Comparison of ENCODE assay signal across 9 mouse cellular contexts in the genomic region with DNA sequence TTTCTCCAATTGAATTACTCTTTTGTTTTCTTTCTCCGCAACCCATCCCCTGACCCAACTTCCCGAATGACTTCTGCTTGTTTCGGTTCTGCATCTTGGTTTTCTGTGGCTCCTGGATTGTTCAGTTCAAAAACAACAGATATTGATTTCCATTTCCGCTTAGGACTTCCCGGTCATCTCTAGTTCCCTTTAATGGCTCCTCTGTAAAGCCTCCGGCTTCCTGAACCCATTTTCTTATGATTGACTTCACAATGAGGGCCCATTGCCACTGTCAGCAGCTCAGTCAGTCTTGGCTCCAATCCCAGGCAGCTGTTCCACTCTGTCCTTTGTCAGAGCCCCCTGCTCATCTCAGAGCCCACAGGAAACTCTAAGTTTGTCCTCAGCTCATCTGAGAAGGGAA. TPM values are rescaled to one million over a fixed set of nuclear protein-coding genes. Genes with fewer than 3 reads are reported as not detected.
DNase-seq lines count a peak whose midpoint lies in the region; ATAC-seq lines count a peak whose summit lies in the region.
"Had no signal": no experiment of that assay in that cellular context is flagged by ENCODE, and none has a peak within 500 bp of the region (broad histone marks: within the 10 kb centered on the region; RNA-seq: fewer than 3 reads in every experiment).

No protein-coding gene starts in this region.

- H3K4me1 ChIP-seq in hindbrain, embryonic 14.5 days (replicated peaks; ENCODE audit: control insufficient read depth, insufficient read depth, low read length), result no peaks in the 10 kb centered on the region; the same call in 1 of the 2 replicates
- 0 out of 2 replicates have a peak, but pooled peaks cover 2% of the 10 kb centered on the region for H3K4me1 ChIP-seq in hindbrain, embryonic 11.5 days (replicated peaks; ENCODE audit: control insufficient read depth, insufficient read depth, low read length)
- 0 out of 2 replicates have a peak, but pooled peaks cover 2% of the 10 kb centered on the region for H3K4me1 ChIP-seq in intestine, embryonic 16.5 days (ENCODE audit: control insufficient read depth, insufficient read depth, low read length)
- H3K4me1 ChIP-seq: limb, embryonic 12.5 days had no signal

- no peak overlapping the region for H3K4me3 ChIP-seq in hindbrain, embryonic 14.5 days (replicated peaks; ENCODE audit: low read length)
- no peak overlapping the region for H3K4me3 ChIP-seq in hindbrain, embryonic 11.5 days (ENCODE audit: low read depth, low read length)
- no peak overlapping the region for H3K4me3 ChIP-seq in intestine, embryonic 16.5 days (ENCODE audit: low read length)
- H3K4me3 ChIP-seq: limb, embryonic 12.5 days had no signal

- no peak for ATAC-seq in hindbrain, embryonic 14.5 days (ENCODE audit: low FRiP score)
- ATAC-seq in hindbrain, embryonic 11.5 days (ENCODE audit: low FRiP score), result no peak
- peak; percentile 87 for ATAC-seq in granulocyte monocyte progenitor cell, adult 5-6 weeks (replicated peaks; ENCODE audit: poor library complexity, severe bottlenecking)
- no peak; the same call in 1 of the 2 replicates for ATAC-seq in intestine, embryonic 16.5 days

- peak; percentile 52 for DNase-seq in hindbrain, embryonic 14.5 days (ENCODE audit: low spot score)
- DNase-seq in hindbrain, embryonic 11.5 days (ENCODE audit: low spot score), result no peak
- DNase-seq in lung, postnatal 25 days (ENCODE audit: low spot score), result peak; percentile 53
- no peak for DNase-seq in urinary bladder, adult 2 months (ENCODE audit: low spot score)
- DNase-seq in ovary, adult 18-20 months (ENCODE audit: low spot score), result no peak
- DNase-seq in urinary bladder, postnatal 36 days (ENCODE audit: low spot score in 2 of 2), result no peak

- H3K27me3 ChIP-seq in hindbrain, embryonic 14.5 days (ENCODE audit: control insufficient read depth, insufficient read depth, low read length), result no peaks in the 10 kb centered on the region
- H3K27me3 ChIP-seq in hindbrain, embryonic 11.5 days (ENCODE audit: control insufficient read depth, insufficient read depth, low read length), result no peaks in the 10 kb centered on the region
- no peaks in the 10 kb centered on the region for H3K27me3 ChIP-seq in intestine, embryonic 16.5 days (replicated peaks; ENCODE audit: control insufficient read depth, insufficient read depth, low read length)
- H3K27me3 ChIP-seq: limb, embryonic 12.5 days had no signal

- no peaks in the 10 kb centered on the region for H3K36me3 ChIP-seq in hindbrain, embryonic 14.5 days (replicated peaks; ENCODE audit: control insufficient read depth, insufficient read depth)
- H3K36me3 ChIP-seq in hindbrain, embryonic 11.5 days (ENCODE audit: control insufficient read depth, insufficient read depth, low read length), result no peaks in the 10 kb centered on the region
- H3K36me3 ChIP-seq in intestine, embryonic 16.5 days (ENCODE audit: control insufficient read depth, insufficient read depth, low read length), result no peaks in the 10 kb centered on the region
- H3K36me3 ChIP-seq: limb, embryonic 12.5 days had no signal

- H3K9ac ChIP-seq in hindbrain, embryonic 14.5 days, result no peak overlapping the region
- no peak overlapping the region for H3K9ac ChIP-seq in hindbrain, embryonic 11.5 days (ENCODE audit: low read depth, low read length)
- H3K9ac ChIP-seq in intestine, embryonic 16.5 days (ENCODE audit: low read depth, low read length), result no peak overlapping the region
- H3K9ac ChIP-seq: limb, embryonic 12.5 days had no signal

- no peak overlapping the region for H3K4me2 ChIP-seq in hindbrain, embryonic 14.5 days (replicated peaks)
- no peak overlapping the region for H3K4me2 ChIP-seq in hindbrain, embryonic 11.5 days (replicated peaks; ENCODE audit: low read depth, low read length)
- no peak overlapping the region for H3K4me2 ChIP-seq in intestine, embryonic 16.5 days (ENCODE audit: low read depth, low read length)
- H3K4me2 ChIP-seq: limb, embryonic 12.5 days had no signal

- no peaks in the 10 kb centered on the region for H3K9me3 ChIP-seq in hindbrain, embryonic 14.5 days (ENCODE audit: control insufficient read depth, low read length)
- no peaks in the 10 kb centered on the region for H3K9me3 ChIP-seq in hindbrain, embryonic 11.5 days (ENCODE audit: control insufficient read depth, low read length)
- H3K9me3 ChIP-seq in intestine, embryonic 16.5 days (ENCODE audit: control insufficient read depth, low read length), result no peaks in the 10 kb centered on the region
- H3K9me3 ChIP-seq: limb, embryonic 12.5 days had no signal

- peak overlapping the region; percentile 1; the same call in 1 of the 2 replicates for H3K27ac ChIP-seq in hindbrain, embryonic 14.5 days
- H3K27ac ChIP-seq in hindbrain, embryonic 11.5 days (ENCODE audit: low read depth, low read length), result no peak overlapping the region
- H3K27ac ChIP-seq in intestine, embryonic 16.5 days (ENCODE audit: low read length), result peak overlapping the region; percentile 23; the same call in 1 of the 2 replicates
- H3K27ac ChIP-seq: limb, embryonic 12.5 days had no signal

- WGBS in hindbrain, embryonic 14.5 days, result 39% methylated on average over 6 of the region's 6 CpGs
- WGBS in hindbrain, embryonic 11.5 days, result 54% methylated on average over 6 of the region's 6 CpGs
- WGBS in intestine, embryonic 16.5 days, result 41% methylated on average over 6 of the region's 6 CpGs

RNA-seq across cellular contexts. Expression of gene Sh3pxd2b, which starts 16.5 kb away (rescaled TPM):
- polyA plus RNA-seq in hindbrain, embryonic 14.5 days (2014; fragmentation: Nextera tagmentation; extraction: Ambion mirVana), result 21.8 and 23.4 TPM in 2 replicates
- 21.1 and 24.2 TPM in 2 replicates for polyA plus RNA-seq in hindbrain, embryonic 11.5 days (2014; fragmentation: Nextera tagmentation; extraction: Ambion mirVana)
- 10.1 and 13.5 TPM in 2 replicates for total RNA-seq in granulocyte monocyte progenitor cell, adult 5-6 weeks (2014; fragmentation: Nextera tagmentation)
- 1.8 and 3.4 TPM in 2 replicates for total RNA-seq in granulocyte monocyte progenitor cell, adult 5-6 weeks (2017)
- polyA plus RNA-seq in intestine, embryonic 16.5 days (2015; fragmentation: Nextera tagmentation; extraction: Ambion mirVana), result 9.6 and 10.0 TPM in 2 replicates
- 10.0 and 15.0 TPM in 2 replicates for polyA plus RNA-seq in urinary bladder, adult 2 months (2012; rRNA removed)

RNA-seq across cellular contexts. Expression of gene Hbq1a, which starts 31.2 kb away (rescaled TPM):
- 0.96 and 1.2 TPM in 2 replicates for polyA plus RNA-seq in hindbrain, embryonic 14.5 days (2014; fragmentation: Nextera tagmentation; extraction: Ambion mirVana)
- not detected in 2 replicates for polyA plus RNA-seq in hindbrain, embryonic 11.5 days (2014; fragmentation: Nextera tagmentation; extraction: Ambion mirVana)
- total RNA-seq in granulocyte monocyte progenitor cell, adult 5-6 weeks (2014; fragmentation: Nextera tagmentation), result not detected in 2 replicates
- not detected in 2 replicates for total RNA-seq in granulocyte monocyte progenitor cell, adult 5-6 weeks (2017)
- 0.54 and 0.55 TPM in 2 replicates for polyA plus RNA-seq in intestine, embryonic 16.5 days (2015; fragmentation: Nextera tagmentation; extraction: Ambion mirVana)
- not detected in 2 replicates for polyA plus RNA-seq in urinary bladder, adult 2 months (2012; rRNA removed)
- polyA plus RNA-seq: limb, embryonic 12.5 days had no signal

RNA-seq across cellular contexts. Expression of gene Hba-a2, which starts 34.8 kb away (rescaled TPM):
- polyA plus RNA-seq in hindbrain, embryonic 14.5 days (2014; fragmentation: Nextera tagmentation; extraction: Ambion mirVana), result 6,611 and 7,624 TPM in 2 replicates
- polyA plus RNA-seq in hindbrain, embryonic 11.5 days (2014; fragmentation: Nextera tagmentation; extraction: Ambion mirVana), result 5,394 and 5,453 TPM in 2 replicates
- 0.73 TPM in 1 of 2 replicates, not detected in the other for total RNA-seq in granulocyte monocyte progenitor cell, adult 5-6 weeks (2014; fragmentation: Nextera tagmentation)
- total RNA-seq in granulocyte monocyte progenitor cell, adult 5-6 weeks (2017), result 6.1 and 16.0 TPM in 2 replicates
- 9,012 and 11,055 TPM in 2 replicates for polyA plus RNA-seq in intestine, embryonic 16.5 days (2015; fragmentation: Nextera tagmentation; extraction: Ambion mirVana)
- polyA plus RNA-seq in urinary bladder, adult 2 months (2012; rRNA removed), result 173 and 196 TPM in 2 replicates

RNA-seq across cellular contexts. Expression of gene Hbq1b, which starts 44.3 kb away (rescaled TPM):
- 0.82 TPM in 1 of 2 replicates, not detected in the other for polyA plus RNA-seq in hindbrain, embryonic 14.5 days (2014; fragmentation: Nextera tagmentation; extraction: Ambion mirVana)
- polyA plus RNA-seq in hindbrain, embryonic 11.5 days (2014; fragmentation: Nextera tagmentation; extraction: Ambion mirVana), result 6.7 and 7.2 TPM in 2 replicates
- not detected in 2 replicates for total RNA-seq in granulocyte monocyte progenitor cell, adult 5-6 weeks (2014; fragmentation: Nextera tagmentation)
- total RNA-seq in granulocyte monocyte progenitor cell, adult 5-6 weeks (2017), result not detected in 2 replicates
- 2.1 and 3.0 TPM in 2 replicates for polyA plus RNA-seq in intestine, embryonic 16.5 days (2015; fragmentation: Nextera tagmentation; extraction: Ambion mirVana)
- not detected in 2 replicates for polyA plus RNA-seq in urinary bladder, adult 2 months (2012; rRNA removed)

RNA-seq across cellular contexts. Expression of gene Hba-a1, which starts 47.8 kb away (rescaled TPM):
- 2,517 and 2,859 TPM in 2 replicates for polyA plus RNA-seq in hindbrain, embryonic 14.5 days (2014; fragmentation: Nextera tagmentation; extraction: Ambion mirVana)
- 2,798 and 2,861 TPM in 2 replicates for polyA plus RNA-seq in hindbrain, embryonic 11.5 days (2014; fragmentation: Nextera tagmentation; extraction: Ambion mirVana)
- total RNA-seq in granulocyte monocyte progenitor cell, adult 5-6 weeks (2014; fragmentation: Nextera tagmentation), result 2.8 TPM in 1 of 2 replicates, not detected in the other
- total RNA-seq in granulocyte monocyte progenitor cell, adult 5-6 weeks (2017), result 0.46 and 0.52 TPM in 2 replicates
- polyA plus RNA-seq in intestine, embryonic 16.5 days (2015; fragmentation: Nextera tagmentation; extraction: Ambion mirVana), result 3,658 and 4,448 TPM in 2 replicates
- polyA plus RNA-seq in urinary bladder, adult 2 months (2012; rRNA removed), result 62.4 and 76.0 TPM in 2 replicates

Comparison
In these comparisons a context has a peak if more than half of its experiments do, and no peak if none do; other contexts are left out.
1. DNase-seq: peak in hindbrain, embryonic 14.5 days (single experiment) and lung, postnatal 25 days (single experiment); none in hindbrain, embryonic 11.5 days (single experiment), urinary bladder, adult 2 months (single experiment), ovary, adult 18-20 months (single experiment) and urinary bladder, postnatal 36 days (0 of 2).
2. RNA of gene Hba-a2, which starts 34.8 kb away (polyA plus RNA-seq): 9,012 to 11,055 TPM in intestine, embryonic 16.5 days, 6,611 to 7,624 TPM in hindbrain, embryonic 14.5 days and 5,394 to 5,453 TPM in hindbrain, embryonic 11.5 days; 173 to 196 TPM in urinary bladder, adult 2 months; every median in the first group is over 10 times any median in the second.